In genomic region chr17:26886047-26886749, GRCm38 (mm10) we compare ENCODE assay signal across 7 mouse cellular contexts. TPM values are rescaled to one million over a fixed set of nuclear protein-coding genes. Genes with fewer than 3 reads are reported as not detected.
DNase-seq lines count a peak whose midpoint lies in the region; ATAC-seq and TF ChIP-seq lines count a peak whose summit lies in the region.

No protein-coding gene starts in this region.

- peaks cover 2% of the 10 kb centered on the region; the same call in 1 of the 2 replicates for H3K4me1 ChIP-seq in cortical plate, adult 2 months (ENCODE audit: control insufficient read depth, insufficient read depth, low read length)
- H3K4me1 ChIP-seq in midbrain, embryonic 10.5 days: peaks cover 22% of the 10 kb centered on the region

- no peak for TF ChIP-seq POLR2A in cortical plate, adult 2 months (IDR thresholded peaks at IDR 0.05; ENCODE audit: extremely low read depth, insufficient read depth, low read length)

- peak overlapping the region; percentile 26 for H3K4me3 ChIP-seq in cortical plate, adult 2 months (ENCODE audit: insufficient read depth, low read length)
- H3K4me3 ChIP-seq in midbrain, embryonic 10.5 days: peak overlapping the region; percentile 46

- DNase-seq in adipocyte (ENCODE audit: low spot score): peak; percentile 86
- peak; percentile 90 for DNase-seq in gastrocnemius, postnatal 10 days
- DNase-seq in left cerebral cortex, postnatal 25 days (ENCODE audit: low spot score in 2 of 2): peak; percentile 83 to 91
- DNase-seq in midbrain, embryonic 10.5 days (ENCODE audit: low spot score): peak; percentile 85
- DNase-seq in right cerebral cortex, postnatal 4 days: peak; percentile 86

- WGBS in midbrain, embryonic 10.5 days: 11% methylated on average over 30 of the region's 30 CpGs

- TF ChIP-seq CTCF in cortical plate, adult 2 months (IDR thresholded peaks at IDR 0.05; ENCODE audit: extremely low read depth, insufficient read depth, low read length): peak; percentile 90

- peaks cover 38% of the 10 kb centered on the region for H3K27me3 ChIP-seq in midbrain, embryonic 10.5 days (ENCODE audit: low read depth, poor library complexity, severe bottlenecking)

- intact Hi-C loops in left cerebral cortex, postnatal 25 days (cut with DNase I): loop anchor here (1.0 to 5.0 kb wide), 4 partner anchors 92 to 424 kb away; no protein-coding TSS in a partner anchor

- H3K9me3 ChIP-seq in midbrain, embryonic 10.5 days (replicated peaks): no peaks in the 10 kb centered on the region

- no peak overlapping the region for H3K27ac ChIP-seq in cortical plate, adult 2 months (ENCODE audit: insufficient read depth, low read length)
- H3K27ac ChIP-seq in midbrain, embryonic 10.5 days (replicated peaks): no peak overlapping the region

- no peaks in the 10 kb centered on the region for H3K36me3 ChIP-seq in midbrain, embryonic 10.5 days

- peak; percentile 83 for ATAC-seq in inflammation-experienced regulatory T-cells, adult 6 months

RNA-seq across cellular contexts. Expression of gene Kifc5b, which starts 30.7 kb away (rescaled TPM):
- polyA plus RNA-seq in cortical plate, adult 2 months (2012; rRNA removed): 3.9 TPM in 2 replicates
- 1 to 10 TPM; 2.5 to 4.1 TPM for total RNA-seq in gastrocnemius, postnatal 10 days (2021)
- 1 to 10 TPM; 1.2 to 5.3 (median 4.0) TPM for polyA plus RNA-seq in inflammation-experienced regulatory T-cells, adult 6 months (2017; shearing (Covaris generic))
- 1 to 10 TPM; 3.1 to 3.9 TPM for total RNA-seq in left cerebral cortex, postnatal 25 days (2021)
- 10.6 and 12.1 TPM in 2 replicates for polyA plus RNA-seq in midbrain, embryonic 10.5 days (2016; fragmentation: Nextera tagmentation; extraction: Ambion mirVana)

RNA-seq across cellular contexts. Expression of gene Nkx2-5, which starts 41.4 kb away (rescaled TPM):
- not detected in 2 replicates for polyA plus RNA-seq in cortical plate, adult 2 months (2012; rRNA removed)
- not detected for total RNA-seq in gastrocnemius, postnatal 10 days (2021)
- not detected for polyA plus RNA-seq in inflammation-experienced regulatory T-cells, adult 6 months (2017; shearing (Covaris generic))
- total RNA-seq in left cerebral cortex, postnatal 25 days (2021): not detected
- polyA plus RNA-seq in midbrain, embryonic 10.5 days (2016; fragmentation: Nextera tagmentation; extraction: Ambion mirVana): not detected in 2 replicates

RNA-seq across cellular contexts. Expression of gene Phf1, which starts 46.7 kb away (rescaled TPM):
- polyA plus RNA-seq in cortical plate, adult 2 months (2012; rRNA removed): 47.7 and 48.1 TPM in 2 replicates
- total RNA-seq in gastrocnemius, postnatal 10 days (2021): 1 to 10 TPM; 5.1 to 8.1 TPM
- polyA plus RNA-seq in inflammation-experienced regulatory T-cells, adult 6 months (2017; shearing (Covaris generic)): 10 to 100 TPM in 2 of 3 experiments, 1 to 10 TPM in 1; 8.2 to 17.5 (median 14.2) TPM
- total RNA-seq in left cerebral cortex, postnatal 25 days (2021): 10 to 100 TPM; 24.8 to 25.0 TPM
- polyA plus RNA-seq in midbrain, embryonic 10.5 days (2016; fragmentation: Nextera tagmentation; extraction: Ambion mirVana): 3.1 and 4.7 TPM in 2 replicates

RNA-seq across cellular contexts. Expression of gene Cuta, which starts 53.2 kb away (rescaled TPM):
- 136 and 139 TPM in 2 replicates for polyA plus RNA-seq in cortical plate, adult 2 months (2012; rRNA removed)
- total RNA-seq in gastrocnemius, postnatal 10 days (2021): 10 to 100 TPM; 87.9 to 91.1 TPM
- 100 to 1,000 TPM; 132 to 166 (median 135) TPM for polyA plus RNA-seq in inflammation-experienced regulatory T-cells, adult 6 months (2017; shearing (Covaris generic))
- total RNA-seq in left cerebral cortex, postnatal 25 days (2021): 100 to 1,000 TPM; 111 to 123 TPM
- 175 and 179 TPM in 2 replicates for polyA plus RNA-seq in midbrain, embryonic 10.5 days (2016; fragmentation: Nextera tagmentation; extraction: Ambion mirVana)

RNA-seq across cellular contexts. Expression of gene Syngap1, which starts 54.9 kb away (rescaled TPM):
- 185 and 195 TPM in 2 replicates for polyA plus RNA-seq in cortical plate, adult 2 months (2012; rRNA removed)
- total RNA-seq in gastrocnemius, postnatal 10 days (2021): 10 to 100 TPM in 1 of 2 experiments, 1 to 10 TPM in 1; 8.2 to 11.8 TPM
- not detected for polyA plus RNA-seq in inflammation-experienced regulatory T-cells, adult 6 months (2017; shearing (Covaris generic))
- total RNA-seq in left cerebral cortex, postnatal 25 days (2021): 100 to 1,000 TPM; 492 TPM
- 1.5 TPM in 2 replicates for polyA plus RNA-seq in midbrain, embryonic 10.5 days (2016; fragmentation: Nextera tagmentation; extraction: Ambion mirVana)
